Mouse (Mus musculus): ENCODE results near the gene Gm8332.
"Not testable (repeated sequence)": the region's sequence is repeated elsewhere in the genome, so short reads cannot be mapped to it uniquely, and the experiment has no call there.

Gene Gm8332

GRCm38 (mm10) chr12:88250000-88250399 is at the start of gene Gm8332:
Gm8332 (minus strand) TSS chr12:88250100.
- DNase-seq = not testable (repeated sequence)

GRCm38 (mm10) chr12:88297171-88297570 is 47.3 kb upstream of the Gm8332 start:
- DNase-seq = not testable (repeated sequence)

GRCm38 (mm10) chr12:88293082-88293481 is 43.2 kb upstream of the Gm8332 start:
- DNase-seq = not testable (repeated sequence)

GRCm38 (mm10) chr12:88285224-88285623 is 35.3 kb upstream of the Gm8332 start:
- DNase-seq = not testable (repeated sequence)

- not testable (repeated sequence) for DNase-seq
These were observed 24.5 kb upstream of the Gm8332 start, which contains the start of gene Gm5662 for GRCm38 (mm10) chr12:88274400-88274799. Gm5662 (minus strand) TSS chr12:88274500.

GRCm38 (mm10) chr12:88257241-88257640 is 7.3 kb upstream of the Gm8332 start:
- no peak for DNase-seq

GRCm38 (mm10) chr12:88255917-88256316 is 6.0 kb upstream of the Gm8332 start:
- DNase-seq = not testable (repeated sequence)

- not testable (repeated sequence) for DNase-seq
These were observed 4.1 kb downstream of the Gm8332 start for GRCm38 (mm10) chr12:88245786-88246185.

GRCm38 (mm10) chr12:88242940-88243339 is 7.0 kb downstream of the Gm8332 start:
- DNase-seq = not testable (repeated sequence)

GRCm38 (mm10) chr12:88219445-88219844 is 30.5 kb downstream of the Gm8332 start:
- no peak for DNase-seq

GRCm38 (mm10) chr12:88218059-88218458 is 31.8 kb downstream of the Gm8332 start:
- DNase-seq = not testable (repeated sequence)

GRCm38 (mm10) chr12:88214641-88215040 is 35.3 kb downstream of the Gm8332 start:
- no peak for DNase-seq

- DNase-seq = not testable (repeated sequence)
These were observed 38.4 kb downstream of the Gm8332 start for GRCm38 (mm10) chr12:88211458-88211857.

GRCm38 (mm10) chr12:88202856-88203255 is 47.0 kb downstream of the Gm8332 start:
- no peak for DNase-seq
